In the genomic region with DNA sequence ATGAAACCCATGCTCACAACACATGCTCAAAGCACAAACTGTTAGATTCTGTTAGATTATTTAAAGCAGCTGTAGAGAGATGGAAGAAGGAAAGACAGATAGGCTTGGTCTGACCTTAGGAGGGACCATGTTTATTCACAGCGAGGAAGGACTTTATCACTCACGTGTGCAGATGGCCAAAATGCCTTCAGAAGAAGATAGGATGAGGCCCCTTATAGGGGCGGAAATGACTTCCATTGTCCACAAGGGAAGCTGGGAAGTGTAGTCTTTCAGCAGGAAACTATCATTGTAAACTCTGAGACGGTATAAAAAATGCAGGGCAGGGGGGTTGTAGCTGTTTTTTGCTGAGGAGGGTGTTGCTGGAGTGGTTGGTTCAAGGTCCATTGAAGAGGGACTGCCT, we compare ENCODE assay signal across 7 mouse cellular contexts. TPM values are rescaled to one million over a fixed set of nuclear protein-coding genes. Genes with fewer than 3 reads are reported as not detected.
A peak's percentile ranks its signal among the peaks of the same experiment; 100 is the strongest.
DNase-seq lines count a peak whose midpoint lies in the region; ATAC-seq and TF ChIP-seq lines count a peak whose summit lies in the region.

A gene (minus strand): TSS at position 199 of the 400 bp plus-strand sequence.

- TF ChIP-seq EP300 in MEL (IDR thresholded peaks at IDR 0.05; ENCODE audit: low read depth in 1 of 2, low read length in 2 of 2), result no peak

- H3K27me3 ChIP-seq in MEL (ENCODE audit: control insufficient read depth in 1 of 2, insufficient read depth in 2 of 2, low read length in 2 of 2), result no peaks in the 10 kb centered on the region; a peak in 1 of 4 replicates
- H3K27me3 ChIP-seq in heart, embryonic 11.5 days (ENCODE audit: control insufficient read depth, insufficient read depth, low read length), result no peaks in the 10 kb centered on the region
- no peaks in the 10 kb centered on the region for H3K27me3 ChIP-seq in midbrain, embryonic 12.5 days

- TF ChIP-seq POLR2A in MEL (IDR thresholded peaks at IDR 0.05; ENCODE audit: control insufficient read depth in 1 of 2, insufficient read depth in 1 of 2, low read depth in 1 of 2, low read length in 2 of 2, poor library complexity in 1 of 2), result no peak

- H3K9me3 ChIP-seq in MEL (replicated peaks; ENCODE audit: insufficient read depth, low read length), result no peaks in the 10 kb centered on the region
- no peaks in the 10 kb centered on the region for H3K9me3 ChIP-seq in heart, embryonic 11.5 days (replicated peaks; ENCODE audit: control insufficient read depth, low read length)
- no peaks in the 10 kb centered on the region for H3K9me3 ChIP-seq in midbrain, embryonic 12.5 days

- no peak within 1 kb of the TSS for H3K27ac ChIP-seq in MEL (ENCODE audit: control insufficient read depth, low read depth, low read length)
- H3K27ac ChIP-seq in heart, embryonic 11.5 days (ENCODE audit: low read depth, low read length), result peak within 1 kb of the TSS; percentile 98
- no peak within 1 kb of the TSS for H3K27ac ChIP-seq in midbrain, embryonic 12.5 days (replicated peaks)

- no peak for TF ChIP-seq RAD21 in MEL (IDR thresholded peaks at IDR 0.05; ENCODE audit: low read depth, low read length)

- peak; percentile 14 for DNase-seq in MEL (ENCODE audit: low read depth, low spot score)
- no peak for DNase-seq in adrenal gland, adult 8-10 months
- peak; percentile 11 to 25 for DNase-seq in kidney, postnatal 36 days
- no peak for DNase-seq in layer of hippocampus, adult 9-10 months (ENCODE audit: low spot score)
- DNase-seq in frontal cortex, postnatal 25 days (ENCODE audit: low spot score in 2 of 2), result no peak

- peak within 1 kb of the TSS; percentile 14; the same call in 1 of the 2 replicates for H3K9ac ChIP-seq in MEL (ENCODE audit: control insufficient read depth, low read depth, low read length, poor library complexity, severe bottlenecking)
- peak within 1 kb of the TSS; percentile 76 for H3K9ac ChIP-seq in heart, embryonic 11.5 days (ENCODE audit: low read depth, low read length)
- H3K9ac ChIP-seq in midbrain, embryonic 12.5 days (replicated peaks), result no peak within 1 kb of the TSS

- no peaks in the 10 kb centered on the region for H3K4me1 ChIP-seq in MEL (ENCODE audit: control insufficient read depth in 1 of 2, insufficient read depth in 2 of 2, low read length in 2 of 2)
- H3K4me1 ChIP-seq in heart, embryonic 11.5 days (ENCODE audit: control insufficient read depth, insufficient read depth, low read length), result peaks cover 27% of the 10 kb centered on the region
- no peaks in the 10 kb centered on the region for H3K4me1 ChIP-seq in midbrain, embryonic 12.5 days

- H3K4me2 ChIP-seq in heart, embryonic 11.5 days, result peak within 1 kb of the TSS; percentile 68
- no peak within 1 kb of the TSS for H3K4me2 ChIP-seq in midbrain, embryonic 12.5 days (replicated peaks)

- peak within 1 kb of the TSS in 1 of 2 experiments; percentile 28; a peak in 2 of 4 replicates for H3K4me3 ChIP-seq in MEL (ENCODE audit: control insufficient read depth in 1 of 2, insufficient read depth in 1 of 2, low read depth in 2 of 2, low read length in 2 of 2)
- peak within 1 kb of the TSS; percentile 42 for H3K4me3 ChIP-seq in heart, embryonic 11.5 days (ENCODE audit: low read depth, low read length)
- H3K4me3 ChIP-seq in midbrain, embryonic 12.5 days, result no peak within 1 kb of the TSS

- peak; percentile 72 for ATAC-seq in heart, embryonic 11.5 days (replicated peaks; ENCODE audit: insufficient number of reproducible peaks, low FRiP score, low TSS enrichment)
- no peak for ATAC-seq in midbrain, embryonic 12.5 days (ENCODE audit: low FRiP score, low read depth)

- no peaks in the 10 kb centered on the region for H3K36me3 ChIP-seq in MEL (ENCODE audit: control insufficient read depth in 1 of 2, insufficient read depth in 2 of 2, low read length in 2 of 2)
- 0 out of 2 replicates have a peak, but pooled peaks cover 4% of the 10 kb centered on the region for H3K36me3 ChIP-seq in heart, embryonic 11.5 days (ENCODE audit: control insufficient read depth, insufficient read depth, low read length)
- no peaks in the 10 kb centered on the region for H3K36me3 ChIP-seq in midbrain, embryonic 12.5 days

- no peak for TF ChIP-seq CTCF in MEL (IDR thresholded peaks at IDR 0.05 in 2 of 3, conservative IDR thresholded peaks at IDR 0.05 in 1 of 3; ENCODE audit: control insufficient read depth in 1 of 3, insufficient read depth in 1 of 3, low read depth in 2 of 3, low read length in 3 of 3, poor library complexity in 1 of 3, severe bottlenecking in 1 of 3)

- no peaks in the 10 kb centered on the region for H3K79me2 ChIP-seq in MEL (ENCODE audit: control insufficient read depth, insufficient read depth, low read length, poor library complexity)

- WGBS in heart, embryonic 11.5 days (ENCODE audit: insufficient replicate concordance), result 11% methylated on average over 4 of the region's 4 CpGs
- 69% methylated on average over 4 of the region's 4 CpGs for WGBS in midbrain, embryonic 12.5 days

TF ChIP-seq in MEL, 35 proteins besides CTCF, POLR2A, EP300 and RAD21:
- TF ChIP-seq POLR2AphosphoS2 (IDR thresholded peaks at IDR 0.05; ENCODE audit: low read length) (no peak), MXI1 (IDR thresholded peaks at IDR 0.05; ENCODE audit: low read depth, low read length) (0 out of 2 replicates have a peak, but pooled peaks have one; percentile 20), HCFC1 (IDR thresholded peaks at IDR 0.05; ENCODE audit: low read depth, low read length) (peak; percentile 78), BHLHE40 (IDR thresholded peaks at IDR 0.05; ENCODE audit: borderline replicate concordance, low read depth, low read length) (peak; percentile 75; the same call in 1 of the 2 replicates), JUND (IDR thresholded peaks at IDR 0.05; ENCODE audit: low read depth, low read length) (no peak)
TF ChIP-seq in MEL: peak in this region for 3.

RNA-seq across cellular contexts. Expression of the gene that starts here (rescaled TPM):
- 0.82 and 1.1 TPM in 2 replicates for total RNA-seq in MEL (2012; rRNA removed)
- polyA plus RNA-seq in MEL (2012; ENCODE audit: insufficient read depth in 1 of 2, insufficient read length in 2 of 2, low read depth in 1 of 2, low replicate concordance in 2 of 2, missing spikeins in 1 of 2), result 1 to 10 TPM in 1 of 2 experiments, not detected in 1; 2.5 TPM
- total RNA-seq in adrenal gland, adult 8-10 months (2022), result 10 to 100 TPM; 49.3 to 79.9 (median 60.1) TPM
- 76.3 and 83.8 TPM in 2 replicates for polyA plus RNA-seq in heart, embryonic 11.5 days (2014; fragmentation: Nextera tagmentation; extraction: Ambion mirVana)
- 15.2 and 21.4 TPM in 2 replicates for polyA plus RNA-seq in midbrain, embryonic 12.5 days (2016; fragmentation: Nextera tagmentation; extraction: Ambion mirVana)

Comparison
In these comparisons a context has a peak if more than half of its experiments do, and no peak if none do; other contexts are left out.
1. RNA of the gene that starts here (total RNA-seq): 49.3 to 79.9 TPM in adrenal gland, adult 8-10 months; 0.82 to 1.1 TPM in MEL; every median in the first group is over 10 times any median in the second.
2. DNase-seq: peak in MEL (single experiment) and kidney, postnatal 36 days (2 of 2); none in adrenal gland, adult 8-10 months (single experiment), layer of hippocampus, adult 9-10 months (single experiment) and frontal cortex, postnatal 25 days (0 of 2).